In genomic region chr1:84841061-84841460, GRCm38 (mm10) we compare ENCODE assay signal across 9 mouse cellular contexts. TPM values are rescaled to one million over a fixed set of nuclear protein-coding genes. Genes with fewer than 3 reads are reported as not detected.
DNase-seq lines count a peak whose midpoint lies in the region; ATAC-seq and TF ChIP-seq lines count a peak whose summit lies in the region.
"Had no signal": no experiment of that assay in that cellular context is flagged by ENCODE, and none has a peak within 500 bp of the region (broad histone marks: within the 10 kb centered on the region; RNA-seq: fewer than 3 reads in every experiment).

No protein-coding gene starts in this region.

- peaks cover 18% of the 10 kb centered on the region for H3K4me1 ChIP-seq in heart, embryonic 16.5 days (ENCODE audit: control insufficient read depth, insufficient read depth, low read length)
- peaks cover 39% of the 10 kb centered on the region for H3K4me1 ChIP-seq in G1E (ENCODE audit: insufficient read depth, low read depth, low read length)
- H3K4me1 ChIP-seq in hindbrain, embryonic 13.5 days (replicated peaks), result peaks cover 31% of the 10 kb centered on the region
- peaks cover 31% of the 10 kb centered on the region for H3K4me1 ChIP-seq in midbrain, embryonic 13.5 days (replicated peaks)

- 71% methylated on average over 3 of the region's 3 CpGs for WGBS in heart, embryonic 16.5 days
- 74% methylated on average over 3 of the region's 3 CpGs for WGBS in hindbrain, embryonic 13.5 days
- WGBS in midbrain, embryonic 13.5 days, result 55% methylated on average over 3 of the region's 3 CpGs

- no peak for ATAC-seq in heart, embryonic 16.5 days (replicated peaks; ENCODE audit: extremely low read depth, insufficient read depth, low FRiP score)
- ATAC-seq in G1E (ENCODE audit: extremely low read depth, insufficient number of reproducible peaks, low FRiP score, poor library complexity, severe bottlenecking), result no peak
- ATAC-seq in hindbrain, embryonic 13.5 days (ENCODE audit: low FRiP score), result no peak
- no peak for ATAC-seq in midbrain, embryonic 13.5 days
- ATAC-seq in erythroid progenitor cell, adult 5-6 weeks (replicated peaks; ENCODE audit: low FRiP score, poor library complexity, severe bottlenecking), result no peak
- no peak for ATAC-seq in megakaryocyte-erythroid progenitor cell, adult 5-6 weeks (replicated peaks; ENCODE audit: low FRiP score, low TSS enrichment, poor library complexity, severe bottlenecking)

- H3K36me3 ChIP-seq in heart, embryonic 16.5 days (ENCODE audit: control insufficient read depth, insufficient read depth), result no peaks in the 10 kb centered on the region; the same call in 1 of the 2 replicates
- H3K36me3 ChIP-seq in G1E (replicated peaks), result peaks cover 15% of the 10 kb centered on the region
- H3K36me3 ChIP-seq in hindbrain, embryonic 13.5 days, result no peaks in the 10 kb centered on the region
- peaks cover 4% of the 10 kb centered on the region for H3K36me3 ChIP-seq in midbrain, embryonic 13.5 days

- H3K9ac ChIP-seq in heart, embryonic 16.5 days (ENCODE audit: low read length), result peak overlapping the region; percentile 100; the same call in 1 of the 2 replicates
- peak overlapping the region; percentile 56; the same call in 1 of the 2 replicates for H3K9ac ChIP-seq in hindbrain, embryonic 13.5 days
- peak overlapping the region; percentile 96 for H3K9ac ChIP-seq in midbrain, embryonic 13.5 days (replicated peaks)

- intact Hi-C loops in left cerebral cortex, postnatal 36 days (cut with DNase I), result no loop called here

- no peaks in the 10 kb centered on the region for H3K27me3 ChIP-seq in heart, embryonic 16.5 days (ENCODE audit: control insufficient read depth, insufficient read depth, low read length)
- H3K27me3 ChIP-seq in G1E (ENCODE audit: insufficient read depth, low read length), result no peaks in the 10 kb centered on the region
- no peaks in the 10 kb centered on the region for H3K27me3 ChIP-seq in hindbrain, embryonic 13.5 days
- no peaks in the 10 kb centered on the region for H3K27me3 ChIP-seq in midbrain, embryonic 13.5 days

- no peak for DNase-seq in heart, adult 18-20 months
- no peak for DNase-seq in G1E (ENCODE audit: low spot score)
- no peak for DNase-seq in left cerebral cortex, postnatal 36 days (ENCODE audit: low spot score in 2 of 2)
- DNase-seq: right cerebral cortex, postnatal 4 days had no signal

- no peak for TF ChIP-seq CTCF in G1E (IDR thresholded peaks at IDR 0.05; ENCODE audit: low read depth, low read length)

- H3K9me3 ChIP-seq in heart, embryonic 16.5 days (replicated peaks; ENCODE audit: control insufficient read depth, low read length), result no peaks in the 10 kb centered on the region
- H3K9me3 ChIP-seq in G1E (replicated peaks), result no peaks in the 10 kb centered on the region
- no peaks in the 10 kb centered on the region for H3K9me3 ChIP-seq in hindbrain, embryonic 13.5 days
- H3K9me3 ChIP-seq in midbrain, embryonic 13.5 days, result no peaks in the 10 kb centered on the region

- peak overlapping the region; percentile 88 for H3K4me2 ChIP-seq in heart, embryonic 16.5 days (ENCODE audit: low read depth, low read length)
- peak overlapping the region; percentile 78 for H3K4me2 ChIP-seq in hindbrain, embryonic 13.5 days
- peak overlapping the region; percentile 82 for H3K4me2 ChIP-seq in midbrain, embryonic 13.5 days (replicated peaks)

- no peak overlapping the region for H3K4me3 ChIP-seq in heart, embryonic 16.5 days (ENCODE audit: low read length)
- H3K4me3 ChIP-seq in G1E (ENCODE audit: low read depth, low read length), result peak overlapping the region; percentile 85; the same call in 1 of the 2 replicates
- H3K4me3 ChIP-seq in hindbrain, embryonic 13.5 days, result peak overlapping the region; percentile 90
- H3K4me3 ChIP-seq in midbrain, embryonic 13.5 days (replicated peaks), result peak overlapping the region; percentile 93

- no peak overlapping the region for H3K27ac ChIP-seq in heart, embryonic 16.5 days (ENCODE audit: low read length)
- H3K27ac ChIP-seq in hindbrain, embryonic 13.5 days, result peak overlapping the region; percentile 98
- H3K27ac ChIP-seq in midbrain, embryonic 13.5 days, result peak overlapping the region; percentile 97; the same call in 1 of the 2 replicates

RNA-seq across cellular contexts. Expression of gene Trip12, which starts 0.7 kb away (rescaled TPM):
- 48.9 and 50.6 TPM in 2 replicates for polyA plus RNA-seq in heart, embryonic 16.5 days (2015; fragmentation: Nextera tagmentation; extraction: Ambion mirVana)
- 100 to 1,000 TPM; 178 to 183 TPM for total RNA-seq in heart, adult 18-20 months (2021)
- 566 and 620 TPM in 2 replicates for total RNA-seq in G1E (2014; fragmentation: Nextera tagmentation)
- 538 and 696 TPM in 2 replicates for total RNA-seq in G1E (2017)
- polyA plus RNA-seq in G1E (2012), result 104 and 111 TPM in 2 replicates
- polyA plus RNA-seq in hindbrain, embryonic 13.5 days (2015; fragmentation: Nextera tagmentation; extraction: Ambion mirVana), result 59.9 and 66.5 TPM in 2 replicates
- polyA plus RNA-seq in midbrain, embryonic 13.5 days (2015; fragmentation: Nextera tagmentation; extraction: Ambion mirVana), result 78.5 and 85.0 TPM in 2 replicates
- 100 to 1,000 TPM; 174 to 220 TPM for total RNA-seq in left cerebral cortex, postnatal 36 days (2021)
- total RNA-seq in erythroid progenitor cell, adult 5-6 weeks (2015; ENCODE audit: low replicate concordance), result 90.1 and 113 TPM in 2 replicates
- 124 and 203 TPM in 2 replicates for total RNA-seq in erythroid progenitor cell, adult 5-6 weeks (2017; ENCODE audit: low replicate concordance)
- 180 and 213 TPM in 2 replicates for total RNA-seq in megakaryocyte-erythroid progenitor cell, adult 5-6 weeks (2014; fragmentation: Nextera tagmentation)
- 284 and 335 TPM in 2 replicates for total RNA-seq in megakaryocyte-erythroid progenitor cell, adult 5-6 weeks (2017)

RNA-seq across cellular contexts. Expression of gene Fbxo36, which starts 1.4 kb away (rescaled TPM):
- polyA plus RNA-seq in heart, embryonic 16.5 days (2015; fragmentation: Nextera tagmentation; extraction: Ambion mirVana), result 6.9 and 10.0 TPM in 2 replicates
- total RNA-seq in heart, adult 18-20 months (2021), result 1 to 10 TPM; 1.9 TPM
- total RNA-seq in G1E (2014; fragmentation: Nextera tagmentation) (28.0 and 44.0 TPM in 2 replicates), G1E (2017) (8.8 and 10.9 TPM in 2 replicates)
- polyA plus RNA-seq in G1E (2012), result 2.1 and 3.8 TPM in 2 replicates
- polyA plus RNA-seq in hindbrain, embryonic 13.5 days (2015; fragmentation: Nextera tagmentation; extraction: Ambion mirVana), result 8.6 and 11.3 TPM in 2 replicates
- polyA plus RNA-seq in midbrain, embryonic 13.5 days (2015; fragmentation: Nextera tagmentation; extraction: Ambion mirVana), result 6.5 and 8.5 TPM in 2 replicates
- 1 to 10 TPM; 2.0 to 3.4 TPM for total RNA-seq in left cerebral cortex, postnatal 36 days (2021)
- 5.8 TPM in 1 of 2 replicates, not detected in the other for total RNA-seq in erythroid progenitor cell, adult 5-6 weeks (2015; ENCODE audit: low replicate concordance)
- 1.7 TPM in 1 of 2 replicates, not detected in the other for total RNA-seq in erythroid progenitor cell, adult 5-6 weeks (2017; ENCODE audit: low replicate concordance)
- total RNA-seq in megakaryocyte-erythroid progenitor cell, adult 5-6 weeks (2014; fragmentation: Nextera tagmentation), result 9.3 and 11.9 TPM in 2 replicates
- total RNA-seq in megakaryocyte-erythroid progenitor cell, adult 5-6 weeks (2017), result 6.2 and 6.7 TPM in 2 replicates
